Mouse (Mus musculus): ENCODE data around the gene Sec16b.

Gene Sec16b

DNA sequence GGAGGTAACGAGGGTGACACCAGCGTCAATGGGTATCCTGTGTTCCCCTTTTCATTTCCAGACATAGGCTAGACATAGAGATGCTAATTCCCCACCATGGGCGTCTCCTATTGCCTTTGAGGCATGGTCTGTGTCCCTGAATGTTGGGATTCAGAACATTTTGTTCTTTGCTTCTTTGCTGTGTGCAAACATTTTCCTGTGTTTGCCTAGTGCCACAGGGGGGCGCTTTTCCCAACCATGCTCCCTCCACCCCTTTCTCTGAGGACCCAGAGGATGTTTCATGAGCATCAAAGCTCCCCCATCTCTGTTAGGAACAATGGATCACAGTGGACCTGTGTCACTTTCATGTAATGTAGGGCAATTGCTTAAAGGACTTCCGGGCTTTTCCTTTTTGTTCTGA, 51.6 kb downstream of the Sec16b start:
- DNase-seq (ENCODE audit: low spot score), result no peak

DNA sequence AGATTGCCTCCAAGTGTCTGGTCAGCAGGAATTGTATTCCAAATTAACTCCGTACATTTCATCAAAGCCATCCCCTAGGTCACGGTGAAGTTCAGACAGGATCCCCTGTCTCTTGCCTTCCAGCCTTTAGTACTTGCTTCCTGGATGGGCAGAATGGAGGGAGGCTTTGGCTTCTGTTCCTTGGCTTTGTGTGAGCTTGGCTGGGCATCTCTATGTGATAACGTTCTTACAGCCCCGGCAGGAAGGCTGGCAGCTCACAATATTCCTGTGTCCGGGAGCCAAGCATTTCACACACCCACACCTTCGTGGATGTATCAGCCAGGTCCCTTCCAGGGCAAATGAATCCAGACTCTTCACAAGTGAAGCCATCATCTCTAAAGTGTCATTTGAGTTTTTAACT, 53.5 kb downstream of the Sec16b start:
- no peak for DNase-seq (ENCODE audit: low spot score)

DNA sequence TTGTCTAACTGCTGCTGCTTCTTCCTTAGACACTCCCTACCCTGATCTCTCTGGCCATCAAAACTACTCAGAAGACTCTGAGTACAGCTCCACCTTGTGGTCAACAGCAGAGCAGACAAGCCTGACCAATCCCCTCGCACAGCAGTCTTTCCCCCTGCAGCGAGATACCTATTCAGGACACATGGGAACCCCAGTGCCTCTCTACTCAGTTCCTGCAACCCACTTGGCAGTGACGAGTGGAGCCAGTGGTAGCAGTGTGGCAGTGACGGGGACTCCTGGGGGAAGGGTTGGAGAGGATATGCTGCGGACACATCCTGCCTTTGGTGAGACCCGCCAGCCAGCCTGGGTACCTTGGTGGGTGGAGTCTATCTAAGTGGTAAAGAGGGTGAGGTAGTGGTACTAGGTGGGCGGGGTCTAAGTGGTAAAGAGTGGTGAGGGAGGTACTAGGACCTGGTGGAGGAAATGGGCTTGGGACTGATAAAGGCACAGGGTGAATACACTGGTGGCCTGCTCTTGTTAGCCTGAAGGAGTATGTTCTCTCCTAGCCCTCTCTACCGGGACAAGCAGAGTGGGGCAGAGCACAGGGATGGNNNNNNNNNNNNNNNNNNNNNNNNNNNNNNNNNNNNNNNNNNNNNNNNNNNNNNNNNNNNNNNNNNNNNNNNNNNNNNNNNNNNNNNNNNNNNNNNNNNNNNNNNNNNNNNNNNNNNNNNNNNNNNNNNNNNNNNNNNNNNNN, 54.3 kb downstream of the Sec16b start:
- DNase-seq (ENCODE audit: low spot score), result no peak

DNA sequence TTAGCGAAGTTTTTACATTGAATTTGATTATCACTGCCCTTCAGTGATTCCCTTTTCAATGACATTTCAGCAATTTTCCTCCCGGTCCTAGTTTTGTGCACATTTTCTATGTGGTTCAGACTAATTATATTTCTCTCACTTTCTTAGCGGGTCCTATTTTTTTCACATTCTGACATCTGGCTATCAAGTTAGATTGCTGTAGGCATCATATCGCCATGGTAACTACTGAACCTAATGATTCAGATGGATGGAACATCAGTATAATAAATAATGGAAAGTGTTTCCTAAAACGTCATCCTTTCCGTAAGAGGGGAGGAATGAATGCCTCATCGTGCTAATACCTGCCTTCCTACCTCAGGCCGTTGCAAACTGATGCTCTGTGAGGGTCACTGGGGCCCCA, 61.3 kb downstream of the Sec16b start:
- DNase-seq (ENCODE audit: low spot score), result no peak

DNA sequence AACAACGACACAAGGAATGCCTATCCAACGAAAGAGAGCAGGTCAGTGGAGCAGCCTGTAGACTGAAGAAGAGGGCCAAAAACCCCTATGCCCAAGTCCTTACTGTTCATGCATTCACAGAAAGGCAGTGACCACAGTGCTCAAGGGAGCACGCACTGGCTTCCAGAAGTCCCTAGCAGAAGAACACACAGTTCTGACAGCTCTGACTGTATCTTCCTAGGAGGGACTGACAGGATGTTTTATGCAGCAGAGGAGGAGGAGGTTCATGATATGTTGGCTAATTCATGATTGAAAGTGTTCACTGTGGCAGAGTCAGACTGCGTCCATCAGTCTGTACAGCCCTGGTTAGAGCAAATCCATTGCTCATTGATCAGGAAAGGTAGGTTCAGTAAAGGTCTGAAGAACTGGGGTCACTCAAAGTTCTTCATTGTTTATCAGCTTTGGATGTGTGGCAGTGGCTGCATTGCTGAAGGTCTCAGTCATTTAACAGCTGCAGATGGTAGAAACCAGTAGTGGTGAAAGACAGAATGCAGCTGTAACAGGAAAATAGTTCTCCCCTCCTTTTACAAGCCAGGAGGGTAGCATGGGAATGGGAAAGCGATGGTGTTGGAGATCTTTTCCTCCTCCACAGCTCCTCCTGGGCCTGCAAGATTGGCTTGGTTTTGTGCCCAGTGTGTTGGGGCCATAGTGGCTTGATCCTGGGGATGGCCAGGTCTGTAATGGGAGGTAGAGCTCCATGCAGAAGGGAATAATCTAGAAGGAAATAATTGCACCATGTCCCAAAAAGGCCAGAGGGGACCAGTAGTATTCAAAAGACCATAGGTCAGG, 62.9 kb downstream of the Sec16b start:
- DNase-seq (ENCODE audit: low spot score), result no peak

DNA sequence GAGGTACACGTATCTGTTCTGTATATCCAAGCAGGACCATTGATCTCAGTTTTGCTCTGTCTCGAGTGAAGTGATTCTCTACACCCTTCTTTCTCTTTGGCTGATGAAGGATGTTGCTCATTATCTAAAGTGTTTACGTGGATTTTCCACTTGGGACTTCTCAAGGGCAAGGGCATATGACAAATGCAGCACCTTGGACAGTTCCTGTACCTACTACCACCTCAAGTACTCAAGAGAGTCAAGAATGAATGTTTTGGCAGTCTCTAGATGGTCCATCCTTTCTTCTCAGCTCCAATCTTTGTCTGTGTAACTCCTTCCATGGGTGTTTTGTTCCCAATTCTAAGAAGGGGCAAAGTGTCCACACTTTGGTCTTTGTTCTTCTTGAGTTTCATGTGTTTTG, 68.8 kb downstream of the Sec16b start:
- no peak for DNase-seq (ENCODE audit: low spot score)

DNA sequence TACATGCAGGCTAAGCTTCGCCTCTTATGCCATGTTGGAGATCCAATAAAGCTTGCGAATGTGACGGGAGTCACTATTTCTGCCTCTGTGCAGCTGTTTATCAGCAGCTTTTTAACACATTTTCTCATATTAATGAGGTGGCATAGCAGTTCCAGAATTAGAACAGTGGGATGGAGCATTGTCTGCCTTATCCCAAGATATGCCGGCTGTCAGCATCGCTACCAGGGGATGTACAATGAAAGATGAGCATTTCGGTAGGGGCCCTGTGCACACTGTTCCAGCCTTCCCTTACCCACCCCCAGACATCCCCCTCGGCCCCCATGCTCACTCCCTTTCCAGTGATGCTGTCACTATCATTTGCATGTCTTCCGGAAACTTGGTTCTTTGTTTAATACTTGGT, 71.8 kb downstream of the Sec16b start:
- no peak for DNase-seq (ENCODE audit: low spot score)

DNA sequence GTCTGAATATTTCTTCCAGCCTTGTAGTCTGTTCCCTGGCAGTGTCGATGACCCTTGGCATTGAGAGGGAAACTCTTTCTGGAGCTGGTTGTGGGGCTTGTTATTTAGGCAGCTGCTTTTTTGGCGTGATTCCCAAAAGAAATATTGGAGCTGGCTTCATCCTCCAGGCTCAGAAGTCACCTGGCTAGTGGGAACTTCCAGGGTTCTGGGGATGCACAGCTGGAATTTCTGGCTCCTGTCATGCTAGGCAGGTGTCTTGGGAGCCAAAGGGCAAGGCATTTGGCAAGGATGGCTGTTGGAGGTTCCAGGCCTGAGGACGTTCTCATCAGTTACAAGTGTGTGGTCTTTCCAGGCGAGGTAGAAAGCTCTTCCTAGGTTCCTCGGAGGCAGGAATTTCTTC, 80.0 kb downstream of the Sec16b start:
- no peak for DNase-seq (ENCODE audit: low spot score)

DNA sequence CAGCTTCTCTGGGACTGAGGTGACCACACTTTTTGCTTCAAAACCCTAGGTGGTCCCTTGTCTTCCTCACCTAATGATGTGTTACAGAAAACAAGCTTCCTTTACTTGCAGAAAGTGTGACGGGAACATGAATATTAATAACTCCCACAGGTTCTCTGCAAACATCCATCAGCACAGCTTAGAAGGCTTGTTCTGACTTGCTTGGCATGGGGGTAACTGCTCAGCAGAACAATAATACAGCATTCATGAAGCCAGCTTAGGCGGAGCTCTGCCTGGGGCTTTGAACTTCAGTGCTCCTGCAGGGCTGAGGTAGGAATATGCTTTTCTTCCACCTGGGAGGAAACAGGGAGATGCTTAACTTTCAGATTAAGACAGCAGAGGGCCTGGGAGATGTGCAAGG, 85.5 kb downstream of the Sec16b start:
- DNase-seq (ENCODE audit: low spot score), result no peak

DNA sequence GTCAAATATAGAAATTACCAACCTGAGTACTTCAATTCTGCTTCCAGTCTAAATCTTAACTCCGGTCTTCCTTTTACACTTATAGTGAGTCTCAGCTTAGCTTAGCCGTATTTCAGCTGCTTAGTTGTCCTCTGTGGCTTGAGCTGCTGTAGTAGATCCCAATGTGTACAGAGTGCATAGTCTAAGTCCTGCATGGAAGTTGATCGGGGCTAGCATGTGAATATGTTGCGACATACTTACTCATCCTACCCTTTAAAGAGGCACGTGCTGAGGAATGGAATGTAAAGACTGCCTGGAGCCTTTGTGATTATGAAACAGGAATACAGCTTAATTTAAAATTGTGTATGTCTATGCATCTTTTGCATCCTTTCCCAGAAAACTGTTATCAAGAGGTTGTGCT, 88.0 kb downstream of the Sec16b start:
- DNase-seq (ENCODE audit: low spot score), result no peak

DNA sequence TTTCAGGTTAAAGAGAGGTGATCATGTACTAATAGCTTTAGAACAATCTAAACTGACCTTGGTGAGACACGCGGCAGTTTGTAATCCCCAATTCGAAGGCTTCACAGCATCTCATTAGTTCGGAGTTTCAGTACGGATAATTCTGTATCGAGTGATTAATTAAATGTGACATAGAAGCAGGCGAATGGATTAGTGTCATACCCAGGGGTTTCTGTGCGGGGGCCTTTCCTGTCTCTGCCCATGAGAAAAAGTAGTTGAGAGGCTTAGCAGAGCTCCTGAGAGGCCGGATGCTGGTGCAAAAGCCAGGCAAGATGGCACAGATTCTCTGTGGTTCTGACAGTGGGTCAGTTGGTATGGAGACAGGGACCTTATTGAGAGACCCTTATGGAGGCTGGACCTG, 88.6 kb downstream of the Sec16b start:
- DNase-seq (ENCODE audit: low spot score), result no peak

DNA sequence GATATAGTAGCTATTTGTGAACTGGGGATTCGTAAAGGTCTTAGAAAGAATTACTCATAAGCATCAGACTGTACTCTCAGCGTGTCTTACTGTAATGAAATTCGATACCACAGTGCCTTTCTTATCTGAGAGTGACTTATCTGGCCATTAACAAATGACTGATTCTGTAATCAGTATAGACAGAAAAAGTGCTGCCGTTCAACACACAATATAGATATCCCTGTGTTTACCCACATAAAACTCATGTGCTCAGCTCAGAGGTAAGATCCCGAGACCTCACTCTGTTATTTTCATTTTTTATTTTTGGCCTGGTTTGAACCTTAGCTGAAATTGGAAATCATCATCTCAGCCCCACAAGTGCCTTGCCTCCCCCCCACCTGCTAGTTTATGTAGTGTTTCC, 98.0 kb downstream of the Sec16b start:
- no peak for DNase-seq (ENCODE audit: low spot score)

Data from ovary, postnatal 10 days (tissue).